In the genomic region with DNA sequence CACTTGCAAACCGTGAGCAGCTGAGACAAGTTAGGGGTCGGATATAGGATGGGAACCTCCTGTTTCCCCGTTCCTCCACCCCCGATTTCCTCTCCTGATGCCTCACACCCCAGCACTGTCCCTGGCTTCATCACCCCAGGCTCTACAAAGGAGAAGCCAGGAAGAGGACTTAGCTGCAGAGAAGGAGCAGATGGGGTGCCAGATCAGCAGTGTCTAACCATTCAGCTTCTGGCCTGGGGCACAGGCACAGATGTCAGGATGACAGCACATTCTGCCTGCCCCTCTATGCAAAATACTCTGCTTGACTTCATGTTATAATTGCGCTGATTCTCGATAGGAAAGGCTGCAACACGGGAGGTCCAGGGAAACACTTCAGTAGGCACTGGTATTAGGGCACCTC, we compare ENCODE assay signal across 9 mouse cellular contexts.
A peak's percentile ranks its signal among the peaks of the same experiment; 100 is the strongest.
DNase-seq lines count a peak whose midpoint lies in the region; ATAC-seq and TF ChIP-seq lines count a peak whose summit lies in the region.
"Had no signal": no experiment of that assay in that cellular context is flagged by ENCODE, and none has a peak within 500 bp of the region (broad histone marks: within the 10 kb centered on the region; RNA-seq: fewer than 3 reads in every experiment).

No protein-coding gene starts in this region.

- WGBS in lung, embryonic 15.5 days, result 39% methylated on average over 7 of the region's 7 CpGs
- WGBS in hindbrain, embryonic 12.5 days, result 72% methylated on average over 7 of the region's 7 CpGs
- 71% methylated on average over 7 of the region's 7 CpGs for WGBS in midbrain, postnatal 0 days

- H3K4me2 ChIP-seq in lung, embryonic 15.5 days, result peak overlapping the region; percentile 8
- H3K4me2 ChIP-seq in hindbrain, embryonic 12.5 days (replicated peaks), result no peak overlapping the region
- H3K4me2 ChIP-seq in midbrain, postnatal 0 days (ENCODE audit: low read depth, low read length, poor library complexity, severe bottlenecking), result no peak overlapping the region

- no peak overlapping the region for H3K4me3 ChIP-seq in lung, embryonic 15.5 days
- no peak overlapping the region for H3K4me3 ChIP-seq in embryonic fibroblast, embryonic 13.5 days (ENCODE audit: insufficient read depth, low read length)
- H3K4me3 ChIP-seq in hindbrain, embryonic 12.5 days, result no peak overlapping the region
- H3K4me3 ChIP-seq in midbrain, postnatal 0 days (ENCODE audit: low read depth, low read length), result no peak overlapping the region

- TF ChIP-seq POLR2A in embryonic fibroblast, embryonic 13.5 days (IDR thresholded peaks at IDR 0.05; ENCODE audit: low read depth, low read length), result no peak

- peaks cover 61% of the 10 kb centered on the region for H3K4me1 ChIP-seq in lung, embryonic 15.5 days
- peaks cover 32% of the 10 kb centered on the region for H3K4me1 ChIP-seq in embryonic fibroblast, embryonic 13.5 days (ENCODE audit: control insufficient read depth, insufficient read depth, low read length)
- H3K4me1 ChIP-seq in hindbrain, embryonic 12.5 days, result peaks cover 7% of the 10 kb centered on the region
- no peaks in the 10 kb centered on the region for H3K4me1 ChIP-seq in midbrain, postnatal 0 days (ENCODE audit: insufficient read depth, low read length)

- H3K36me3 ChIP-seq in lung, embryonic 15.5 days, result no peaks in the 10 kb centered on the region
- H3K36me3 ChIP-seq in hindbrain, embryonic 12.5 days, result no peaks in the 10 kb centered on the region
- peaks cover 22% of the 10 kb centered on the region for H3K36me3 ChIP-seq in midbrain, postnatal 0 days (ENCODE audit: insufficient read depth, low read length)

- DNase-seq in lung, postnatal 36 days, result no peak
- peak; percentile 66 for DNase-seq in midbrain, postnatal 0 days (ENCODE audit: low spot score)
- no peak for DNase-seq in thymus, postnatal 4 days
- DNase-seq: adrenal gland, postnatal 36 days had no signal

- peak overlapping the region; percentile 87 for H3K27ac ChIP-seq in lung, embryonic 15.5 days
- H3K27ac ChIP-seq in embryonic fibroblast, embryonic 13.5 days (ENCODE audit: insufficient read depth, low read length), result peak overlapping the region; percentile 58
- H3K27ac ChIP-seq in hindbrain, embryonic 12.5 days, result no peak overlapping the region
- H3K27ac ChIP-seq in midbrain, postnatal 0 days (ENCODE audit: low read depth, low read length), result no peak overlapping the region

- ATAC-seq in lung, embryonic 15.5 days (ENCODE audit: borderline replicate concordance, extremely low read depth, low FRiP score, low TSS enrichment), result no peak
- peak; percentile 61 for ATAC-seq in hindbrain, embryonic 12.5 days (ENCODE audit: low FRiP score)
- ATAC-seq in midbrain, postnatal 0 days (ENCODE audit: low FRiP score), result no peak
- ATAC-seq in megakaryocyte, adult 5-6 weeks (ENCODE audit: poor library complexity, severe bottlenecking), result no peak
- ATAC-seq in megakaryocyte-erythroid progenitor cell, adult 5-6 weeks (replicated peaks; ENCODE audit: low FRiP score, low TSS enrichment, poor library complexity, severe bottlenecking), result no peak

- H3K9me3 ChIP-seq in lung, embryonic 15.5 days, result no peaks in the 10 kb centered on the region
- no peaks in the 10 kb centered on the region for H3K9me3 ChIP-seq in hindbrain, embryonic 12.5 days (replicated peaks)
- H3K9me3 ChIP-seq in midbrain, postnatal 0 days (ENCODE audit: low read length), result no peaks in the 10 kb centered on the region

- H3K9ac ChIP-seq in lung, embryonic 15.5 days, result no peak overlapping the region; the same call in 1 of the 2 replicates
- H3K9ac ChIP-seq in hindbrain, embryonic 12.5 days, result no peak overlapping the region
- H3K9ac ChIP-seq in midbrain, postnatal 0 days (replicated peaks; ENCODE audit: low read length, poor library complexity, severe bottlenecking), result no peak overlapping the region

- no peaks in the 10 kb centered on the region for H3K27me3 ChIP-seq in lung, embryonic 15.5 days
- no peaks in the 10 kb centered on the region for H3K27me3 ChIP-seq in hindbrain, embryonic 12.5 days
- H3K27me3 ChIP-seq in midbrain, postnatal 0 days (ENCODE audit: insufficient read depth, low read length), result no peaks in the 10 kb centered on the region

- no peak for TF ChIP-seq CTCF in embryonic fibroblast, embryonic 13.5 days (IDR thresholded peaks at IDR 0.05; ENCODE audit: borderline replicate concordance, insufficient read depth, low read length)
- no peak for TF ChIP-seq CTCF in midbrain, postnatal 0 days (IDR thresholded peaks at IDR 0.05)

Comparison
In these comparisons a context has a peak if more than half of its experiments do, and no peak if none do; other contexts are left out.
1. H3K27ac ChIP-seq: peak in lung, embryonic 15.5 days (single experiment) and embryonic fibroblast, embryonic 13.5 days (single experiment); none in hindbrain, embryonic 12.5 days (single experiment) and midbrain, postnatal 0 days (single experiment).